Mouse (Mus musculus) forebrain, embryonic 13.5 days (tissue): ENCODE measurements around the gene Mov10. TPM values are rescaled to one million over a fixed set of nuclear protein-coding genes. Genes with fewer than 3 reads are reported as not detected.
"Not testable (repeated sequence)": the region's sequence is repeated elsewhere in the genome, so short reads cannot be mapped to it uniquely, and the experiment has no call there.

Experiments used
- ATAC-seq: fragments of 200-750 bp; cut with Nextera tagmentation; 2 replicates; pipeline ENCODE4 v1.8.0; 2017
- H3K27ac ChIP-seq: fragments of 300-500 bp; sonication (generic); 2 replicates; pipeline ENCODE4 v1.5.1; 2015; ENCODE audit warnings: inconsistent platforms, mild to moderate bottlenecking, moderate library complexity
- H3K27me3 ChIP-seq: fragments of 300-500 bp; sonication (generic); 2 replicates; pipeline ENCODE4 v1.6.1; 2015; ENCODE audit warnings: mild to moderate bottlenecking, inconsistent platforms
- H3K36me3 ChIP-seq: fragments of 300-500 bp; sonication (generic); 2 replicates; pipeline ENCODE4 v1.6.1; 2015; ENCODE audit warnings: mild to moderate bottlenecking, inconsistent platforms; ENCODE audit not compliant: poor library complexity, severe bottlenecking
- H3K4me1 ChIP-seq: fragments of 300-500 bp; sonication (generic); 2 replicates; pipeline ENCODE4 v1.6.1; 2015; ENCODE audit warnings: inconsistent platforms
- H3K4me2 ChIP-seq: fragments of 300-500 bp; sonication (generic); 2 replicates; pipeline ENCODE4 v1.6.1; 2015; ENCODE audit warnings: inconsistent platforms, mild to moderate bottlenecking, moderate library complexity
- H3K4me3 ChIP-seq: fragments of 300-500 bp; sonication (generic); 2 replicates; pipeline ENCODE4 v1.5.1; 2015; ENCODE audit warnings: mild to moderate bottlenecking, inconsistent platforms
- H3K9ac ChIP-seq: fragments of 300-500 bp; sonication (generic); 2 replicates; pipeline ENCODE4 v1.6.1; 2015; ENCODE audit warnings: mild to moderate bottlenecking, inconsistent platforms
- H3K9me3 ChIP-seq: fragments of 300-500 bp; sonication (generic); replicated peaks from 2 replicates; pipeline ENCODE4 v1.6.1; 2016; ENCODE audit warnings: inconsistent platforms
- WGBS: fragments of 180-500 bp; shearing (Covaris S2); methylation state at CpG from one replicate; pipeline ENCODE4 v1.1.7; 2015; 5-methylcytosine and 5-hydroxymethylcytosine counted together
- polyA plus RNA-seq: library from polyadenylated mRNA; unstranded; fragments of >200 nt; fragmentation: Nextera tagmentation; extraction: Ambion mirVana; gene quantifications from 2 replicates; pipeline ENCODE4 v1.2.1, GENCODE M21; 2015

The Mov10 gene
- polyA plus RNA-seq, 1 experiment from 2014 or later = 7.2 TPM

GRCm38 (mm10) chr3:104773301-104773700, 45.1 kb downstream of the Mov10 start:
- H3K4me1 ChIP-seq = peaks cover 6% of the 10 kb centered on the region; the same call in 1 of the 2 replicates
- no peaks in the 10 kb centered on the region for H3K36me3 ChIP-seq
- no peak overlapping the region for H3K4me2 ChIP-seq
- 66% methylated on average over 7 of the region's 7 CpGs for WGBS
- H3K4me3 ChIP-seq = no peak overlapping the region
- H3K9ac ChIP-seq = no peak overlapping the region
- peaks cover 28% of the 10 kb centered on the region for H3K27me3 ChIP-seq
- H3K27ac ChIP-seq = no peak overlapping the region
- no peak for ATAC-seq
- no peaks in the 10 kb centered on the region for H3K9me3 ChIP-seq

DNA sequence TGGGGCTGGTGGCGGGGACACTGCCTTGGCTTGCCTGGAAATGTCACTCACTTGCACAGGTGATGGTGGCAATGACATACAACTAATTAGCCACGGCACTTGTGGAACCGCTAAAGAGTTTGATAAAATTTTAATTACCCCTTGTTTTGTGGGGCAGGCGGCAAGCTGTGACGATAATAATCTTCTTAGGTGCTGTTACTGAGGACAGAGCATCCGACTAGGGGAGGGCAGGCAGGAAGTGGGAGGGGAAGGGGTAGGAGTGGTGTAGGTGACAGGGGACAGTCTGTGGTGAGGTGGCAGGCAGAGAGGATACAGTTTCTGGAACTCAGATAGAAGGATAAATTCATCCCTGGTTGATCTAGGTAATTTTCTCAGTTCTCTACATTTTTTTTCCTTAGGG, 46.9 kb downstream of the Mov10 start:
- H3K27me3 ChIP-seq = peaks cover 10% of the 10 kb centered on the region
- H3K36me3 ChIP-seq = no peaks in the 10 kb centered on the region
- no peak for ATAC-seq
- H3K4me2 ChIP-seq = no peak overlapping the region
- no peak overlapping the region for H3K27ac ChIP-seq
- no peak overlapping the region for H3K9ac ChIP-seq
- no peaks in the 10 kb centered on the region for H3K9me3 ChIP-seq
- WGBS = 51% methylated on average over 6 of the region's 6 CpGs
- H3K4me1 ChIP-seq = no peaks in the 10 kb centered on the region
- no peak overlapping the region for H3K4me3 ChIP-seq

DNA sequence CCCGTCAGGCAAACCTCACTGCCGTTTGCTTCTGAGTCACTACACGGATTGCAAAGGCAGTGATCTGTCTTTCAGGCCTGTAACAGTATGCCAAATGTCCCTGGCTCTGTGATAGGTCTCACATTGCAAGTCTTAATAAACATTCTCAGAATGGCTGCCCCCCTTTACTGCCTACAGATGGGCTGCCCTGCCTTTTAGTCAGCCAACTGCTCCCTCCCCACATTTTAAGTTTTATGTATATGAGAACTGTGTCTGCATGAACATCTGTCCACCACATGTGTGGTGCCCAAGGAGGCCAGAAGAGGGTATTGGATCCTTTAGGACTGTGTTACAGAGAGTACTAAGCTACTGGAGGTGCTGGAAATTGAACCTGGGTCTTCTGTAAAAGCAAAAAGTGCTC, 47.4 kb downstream of the Mov10 start:
- H3K9ac ChIP-seq = no peak overlapping the region
- no peaks in the 10 kb centered on the region for H3K9me3 ChIP-seq
- ATAC-seq = no peak
- H3K36me3 ChIP-seq = no peaks in the 10 kb centered on the region
- H3K4me2 ChIP-seq = no peak overlapping the region
- 81% methylated on average over 3 of the region's 3 CpGs for WGBS
- H3K27ac ChIP-seq = no peak overlapping the region
- no peaks in the 10 kb centered on the region for H3K4me1 ChIP-seq
- H3K27me3 ChIP-seq = peaks cover 4% of the 10 kb centered on the region; the same call in 1 of the 2 replicates
- H3K4me3 ChIP-seq = no peak overlapping the region

DNA sequence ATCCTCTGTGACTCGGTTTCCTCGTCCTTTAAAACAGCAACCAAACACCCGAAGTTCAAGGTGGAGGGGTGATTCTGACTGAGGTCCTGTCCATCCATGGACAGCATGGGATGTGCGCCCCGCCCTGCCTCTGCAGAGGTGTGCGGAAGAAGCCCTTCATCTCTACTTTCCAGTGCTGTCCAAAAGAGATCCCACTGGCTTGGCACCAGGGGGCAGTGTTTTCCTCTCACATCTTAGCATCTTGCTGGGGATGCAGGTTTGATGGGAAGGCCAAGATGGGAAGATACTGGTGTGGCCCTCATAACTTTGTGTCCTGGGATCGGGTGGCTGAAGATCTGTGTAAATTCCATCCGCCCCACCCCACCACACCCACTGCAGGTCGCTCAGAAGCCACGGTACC, 48.3 kb downstream of the Mov10 start:
- H3K27me3 ChIP-seq = no peaks in the 10 kb centered on the region
- no peak overlapping the region for H3K27ac ChIP-seq
- 54% methylated on average over 10 of the region's 10 CpGs for WGBS
- H3K4me1 ChIP-seq = no peaks in the 10 kb centered on the region
- H3K9ac ChIP-seq = no peak overlapping the region
- H3K9me3 ChIP-seq = no peaks in the 10 kb centered on the region
- H3K36me3 ChIP-seq = no peaks in the 10 kb centered on the region
- no peak overlapping the region for H3K4me3 ChIP-seq
- no peak overlapping the region for H3K4me2 ChIP-seq
- ATAC-seq = no peak

- Histone ChIP-seq H3K4me2 (no peak overlapping the region), H3K9ac (no peak overlapping the region), H3K4me1 (no peaks in the 10 kb centered on the region), H3K27me3 (no peaks in the 10 kb centered on the region), H3K36me3 (no peaks in the 10 kb centered on the region), H3K9me3 (no peaks in the 10 kb centered on the region), H3K27ac (no peak overlapping the region), H3K4me3 (no peak overlapping the region)
- no peak for ATAC-seq
- whole genome bisulfite sequencing = 68% methylated on average over 3 of the region's 3 CpGs
Observed at GRCm38 (mm10) chr3:104769135-104769534, 49.2 kb downstream of the Mov10 start.

DNA sequence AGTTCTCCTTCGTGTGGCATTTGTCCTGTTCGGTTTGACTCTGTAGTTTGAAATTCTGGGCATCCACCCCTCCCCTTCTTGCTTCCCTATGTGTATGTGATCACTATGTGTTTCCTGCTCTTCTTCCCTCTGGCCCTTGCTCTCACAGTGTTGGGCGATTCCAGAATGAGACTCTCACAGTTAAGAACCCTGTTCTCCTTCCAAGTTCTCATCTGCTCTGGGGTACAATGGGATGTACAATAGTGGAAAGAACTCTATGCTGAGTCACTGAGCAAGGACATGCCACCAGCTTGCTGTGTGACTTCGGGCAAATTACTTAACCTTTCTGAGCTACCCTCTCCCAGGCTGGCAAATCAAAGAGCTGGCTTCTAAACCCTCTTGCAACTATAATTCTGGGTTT, 50.6 kb downstream of the Mov10 start:
- H3K4me1 ChIP-seq = no peaks in the 10 kb centered on the region
- H3K27ac ChIP-seq = no peak overlapping the region
- WGBS = 77% methylated on average over 4 of the region's 4 CpGs
- no peaks in the 10 kb centered on the region for H3K27me3 ChIP-seq
- H3K4me2 ChIP-seq = no peak overlapping the region
- no peak overlapping the region for H3K4me3 ChIP-seq
- no peaks in the 10 kb centered on the region for H3K36me3 ChIP-seq
- H3K9ac ChIP-seq = no peak overlapping the region
- H3K9me3 ChIP-seq = no peaks in the 10 kb centered on the region
- ATAC-seq = no peak

DNA sequence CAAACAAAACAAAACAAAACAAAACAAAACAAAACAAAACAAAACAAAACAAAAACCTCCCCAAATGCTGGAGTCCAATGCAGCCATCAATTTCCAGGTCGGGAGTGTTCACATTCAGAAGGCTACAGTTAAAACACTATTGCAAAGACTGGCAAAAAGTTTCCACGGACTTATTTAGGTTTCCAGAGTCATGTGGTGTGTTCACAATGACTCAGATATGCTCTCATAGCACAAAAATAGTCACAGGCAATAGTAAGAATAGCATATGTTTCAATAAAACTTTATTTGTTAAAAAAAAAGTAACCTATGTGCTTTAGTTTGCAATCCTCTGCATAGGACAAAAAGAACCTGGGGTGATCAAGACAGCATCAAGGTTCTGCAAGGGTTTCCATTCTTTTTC, 51.2 kb downstream of the Mov10 start:
- no peaks in the 10 kb centered on the region for H3K4me1 ChIP-seq
- WGBS = 58% methylated on average over 2 of the region's 2 CpGs
- no peak overlapping the region for H3K27ac ChIP-seq
- H3K36me3 ChIP-seq = no peaks in the 10 kb centered on the region
- no peak overlapping the region for H3K4me2 ChIP-seq
- H3K9me3 ChIP-seq = no peaks in the 10 kb centered on the region
- no peak overlapping the region for H3K4me3 ChIP-seq
- no peaks in the 10 kb centered on the region for H3K27me3 ChIP-seq
- H3K9ac ChIP-seq = no peak overlapping the region
- no peak for ATAC-seq

- Histone ChIP-seq H3K9ac (no peak overlapping the region), H3K27ac (no peak overlapping the region), H3K4me2 (no peak overlapping the region), H3K9me3 (no peaks in the 10 kb centered on the region), H3K4me1 (no peaks in the 10 kb centered on the region), H3K4me3 (no peak overlapping the region), H3K27me3 (0 out of 2 replicates have a peak, but pooled peaks cover 3% of the 10 kb centered on the region), H3K36me3 (no peaks in the 10 kb centered on the region)
- 24% methylated on average over 4 of the region's 4 CpGs for WGBS
- ATAC-seq = no peak
Observed at GRCm38 (mm10) chr3:104765021-104765420, 53.3 kb downstream of the Mov10 start.

DNA sequence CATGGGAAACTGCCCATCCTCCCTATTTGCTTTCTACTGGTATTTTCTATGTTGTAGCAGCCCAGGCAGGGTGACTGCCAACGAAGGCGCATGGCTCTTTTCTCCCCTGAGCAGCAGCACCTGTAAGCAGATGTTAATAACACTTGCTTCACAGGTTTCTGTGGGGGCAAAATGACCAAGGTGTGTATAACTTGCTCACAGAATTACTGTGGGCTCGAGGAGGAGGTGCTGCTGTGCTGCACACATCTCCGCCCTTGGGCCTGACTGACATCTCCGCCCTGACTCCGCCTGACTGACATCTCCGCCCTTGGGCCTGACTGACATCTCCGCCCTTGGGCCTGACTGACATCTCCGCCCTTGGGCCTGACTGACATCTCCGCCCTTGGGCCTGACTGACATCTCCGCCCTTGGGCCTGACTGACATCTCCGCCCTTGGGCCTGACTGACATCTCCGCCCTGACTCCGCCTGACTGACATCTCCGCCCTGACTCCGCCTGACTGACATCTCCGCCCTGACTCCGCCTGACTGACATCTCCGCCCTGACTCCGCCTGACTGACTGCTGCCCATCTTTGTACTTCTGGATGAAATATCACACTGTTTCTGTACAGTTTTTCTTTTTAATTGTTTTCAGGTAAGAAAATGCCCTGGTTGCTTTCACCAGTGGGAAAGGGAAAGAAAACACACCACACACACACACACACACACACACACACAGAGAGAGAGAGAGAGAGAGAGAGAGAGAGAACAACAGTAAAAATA, 56.1 kb downstream of the Mov10 start:
- H3K4me2 ChIP-seq, H3K27ac ChIP-seq, H3K9ac ChIP-seq, H3K9me3 ChIP-seq, H3K4me3 ChIP-seq, ATAC-seq, H3K27me3 ChIP-seq, H3K36me3 ChIP-seq, H3K4me1 ChIP-seq: not testable (repeated sequence)
- WGBS = 21% methylated on average over 20 of the region's 20 CpGs

DNA sequence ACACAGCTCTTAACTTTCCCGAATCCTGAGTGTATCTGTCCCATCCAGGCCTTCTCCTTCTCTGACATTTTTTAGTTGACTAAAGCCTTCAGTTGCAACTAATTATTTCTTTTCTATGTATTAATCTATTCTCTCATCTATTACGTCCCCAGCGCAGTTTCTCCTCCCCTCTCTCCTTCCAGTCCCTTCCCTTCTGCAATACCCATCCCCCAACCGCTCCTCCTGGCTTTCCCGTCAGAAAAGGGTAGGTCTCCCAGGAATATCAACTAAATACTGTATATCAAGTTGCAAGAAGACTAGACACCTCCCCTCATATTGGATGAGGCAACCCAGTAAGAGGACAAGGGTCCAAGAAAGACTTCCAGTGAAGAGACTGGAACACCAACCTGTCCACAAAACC, 59.5 kb downstream of the Mov10 start:
- Histone ChIP-seq H3K9ac (peak overlapping the region; percentile 52), H3K4me3 (peak overlapping the region; percentile 36), H3K36me3 (no peaks in the 10 kb centered on the region), H3K27ac (no peak overlapping the region), H3K4me2 (peak overlapping the region; percentile 65), H3K4me1 (peaks cover 3% of the 10 kb centered on the region; the same call in 1 of the 2 replicates), H3K27me3 (0 out of 2 replicates have a peak, but pooled peaks cover 3% of the 10 kb centered on the region), H3K9me3 (no peaks in the 10 kb centered on the region)
- ATAC-seq = peak; percentile 51; the same call in 1 of the 2 replicates
- WGBS = 13% methylated on average over 5 of the region's 5 CpGs

GRCm38 (mm10) chr3:104758406-104758805, 60.0 kb downstream of the Mov10 start:
- Histone ChIP-seq H3K4me2 (peak overlapping the region; percentile 65), H3K27me3 (0 out of 2 replicates have a peak, but pooled peaks cover 6% of the 10 kb centered on the region), H3K9ac (peak overlapping the region; percentile 52), H3K4me1 (peaks cover 3% of the 10 kb centered on the region; the same call in 1 of the 2 replicates), H3K36me3 (no peaks in the 10 kb centered on the region), H3K27ac (no peak overlapping the region), H3K9me3 (no peaks in the 10 kb centered on the region), H3K4me3 (peak overlapping the region; percentile 36)
- WGBS = 2% methylated on average over 27 of the region's 27 CpGs
- ATAC-seq = peak; percentile 92

DNA sequence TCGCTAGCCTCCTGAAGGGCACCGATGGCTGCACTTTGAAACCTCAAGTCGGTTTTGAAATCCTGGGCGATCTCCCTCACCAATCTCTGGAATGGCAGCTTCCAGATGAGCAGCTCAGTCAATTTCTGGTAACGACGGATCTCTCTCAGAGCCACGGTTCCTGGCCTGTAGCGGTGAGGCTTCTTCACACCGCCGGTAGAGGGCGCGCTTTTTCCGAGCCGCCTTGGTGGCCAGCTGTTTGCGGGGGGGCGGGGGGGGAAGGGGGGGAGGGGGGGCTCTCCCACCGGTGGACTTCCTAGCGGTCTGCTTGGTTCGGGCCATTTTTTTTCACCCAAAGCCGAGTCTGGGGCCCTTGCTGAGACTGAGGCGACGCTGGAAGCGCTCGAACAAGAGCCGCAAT, 65.5 kb downstream of the Mov10 start:
- not testable (repeated sequence) for H3K27me3 ChIP-seq, ATAC-seq, H3K27ac ChIP-seq, H3K4me2 ChIP-seq, H3K9ac ChIP-seq, H3K4me3 ChIP-seq, H3K4me1 ChIP-seq, H3K36me3 ChIP-seq, H3K9me3 ChIP-seq
- WGBS = 17% methylated on average over 24 of the region's 25 CpGs
